Mouse (Mus musculus): ENCODE measurements around the gene Creb5. TPM values are rescaled to one million over a fixed set of nuclear protein-coding genes. Genes with fewer than 3 reads are reported as not detected.

The Creb5 gene
- polyA plus RNA-seq, 1 experiment from 2014 or later = 4.2 TPM

- Histone ChIP-seq H3K9ac (ENCODE audit: low read depth, low read length) (no peak overlapping the region), H3K4me2 (replicated peaks; ENCODE audit: low read depth, low read length) (no peak overlapping the region), H3K27ac (ENCODE audit: low read depth, low read length) (no peak overlapping the region), H3K36me3 (ENCODE audit: control insufficient read depth, insufficient read depth, low read length) (no peaks in the 10 kb centered on the region), H3K4me1 (ENCODE audit: control insufficient read depth, insufficient read depth, low read length) (no peaks in the 10 kb centered on the region), H3K27me3 (ENCODE audit: control insufficient read depth, insufficient read depth, low read length) (no peaks in the 10 kb centered on the region), H3K9me3 (ENCODE audit: control insufficient read depth, low read length) (no peaks in the 10 kb centered on the region), H3K4me3 (ENCODE audit: low read length) (no peak overlapping the region)
- WGBS = 89% methylated on average over 6 of the region's 6 CpGs
- no peak for ATAC-seq (ENCODE audit: low FRiP score, low TSS enrichment)
Observed at GRCm38 (mm10) chr6:53644056-53644455, 357.0 kb downstream of the Creb5 start.

DNA sequence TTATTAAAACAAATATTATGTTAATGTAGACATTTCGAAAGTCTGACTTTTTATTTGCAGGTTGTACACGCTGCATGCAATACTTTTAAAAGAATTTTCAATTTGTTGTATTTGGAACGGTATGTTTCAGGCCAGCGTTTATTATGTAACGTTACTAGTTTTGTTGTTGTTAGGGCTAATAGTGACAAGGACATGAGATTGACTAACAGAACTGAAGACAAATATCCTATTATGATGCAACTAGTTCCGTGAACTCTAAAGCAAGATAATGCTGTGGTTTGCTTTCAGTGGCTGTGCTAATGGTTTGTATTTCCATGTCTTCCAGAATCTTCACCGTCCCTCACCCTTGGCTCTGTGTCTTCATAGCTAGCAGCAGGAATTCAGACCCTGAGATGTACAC, 357.9 kb downstream of the Creb5 start:
- Histone ChIP-seq H3K4me2 (replicated peaks; ENCODE audit: low read depth, low read length) (no peak overlapping the region), H3K27me3 (ENCODE audit: control insufficient read depth, insufficient read depth, low read length) (no peaks in the 10 kb centered on the region), H3K36me3 (ENCODE audit: control insufficient read depth, insufficient read depth, low read length) (no peaks in the 10 kb centered on the region), H3K27ac (ENCODE audit: low read depth, low read length) (no peak overlapping the region), H3K9ac (ENCODE audit: low read depth, low read length) (no peak overlapping the region), H3K4me3 (ENCODE audit: low read length) (no peak overlapping the region), H3K9me3 (ENCODE audit: control insufficient read depth, low read length) (no peaks in the 10 kb centered on the region), H3K4me1 (ENCODE audit: control insufficient read depth, insufficient read depth, low read length) (no peaks in the 10 kb centered on the region)
- 87% methylated on average over 7 of the region's 7 CpGs for WGBS
- ATAC-seq (ENCODE audit: low FRiP score, low TSS enrichment) = no peak

- no peak for ATAC-seq (ENCODE audit: low FRiP score, low TSS enrichment)
- no peaks in the 10 kb centered on the region for H3K9me3 ChIP-seq (ENCODE audit: control insufficient read depth, low read length)
- 81% methylated on average over 1 of the region's 1 CpGs for WGBS
- H3K9ac ChIP-seq (ENCODE audit: low read depth, low read length) = no peak overlapping the region
- peaks cover 13% of the 10 kb centered on the region for H3K4me1 ChIP-seq (ENCODE audit: control insufficient read depth, insufficient read depth, low read length)
- H3K36me3 ChIP-seq (ENCODE audit: control insufficient read depth, insufficient read depth, low read length) = no peaks in the 10 kb centered on the region
- H3K4me3 ChIP-seq (ENCODE audit: low read length) = no peak overlapping the region
- H3K27me3 ChIP-seq (ENCODE audit: control insufficient read depth, insufficient read depth, low read length) = no peaks in the 10 kb centered on the region
- H3K27ac ChIP-seq (ENCODE audit: low read depth, low read length) = no peak overlapping the region
- H3K4me2 ChIP-seq (replicated peaks; ENCODE audit: low read depth, low read length) = no peak overlapping the region
Observed at GRCm38 (mm10) chr6:53649782-53650181, 362.7 kb downstream of the Creb5 start.

GRCm38 (mm10) chr6:53652691-53653090, 365.6 kb downstream of the Creb5 start:
- no peaks in the 10 kb centered on the region for H3K36me3 ChIP-seq (ENCODE audit: control insufficient read depth, insufficient read depth, low read length)
- 41% methylated on average over 5 of the region's 5 CpGs for WGBS
- H3K4me2 ChIP-seq (replicated peaks; ENCODE audit: low read depth, low read length) = no peak overlapping the region
- no peaks in the 10 kb centered on the region for H3K27me3 ChIP-seq (ENCODE audit: control insufficient read depth, insufficient read depth, low read length)
- H3K9me3 ChIP-seq (ENCODE audit: control insufficient read depth, low read length) = no peaks in the 10 kb centered on the region
- ATAC-seq (ENCODE audit: low FRiP score, low TSS enrichment) = no peak
- peaks cover 16% of the 10 kb centered on the region for H3K4me1 ChIP-seq (ENCODE audit: control insufficient read depth, insufficient read depth, low read length)
- no peak overlapping the region for H3K27ac ChIP-seq (ENCODE audit: low read depth, low read length)
- no peak overlapping the region for H3K9ac ChIP-seq (ENCODE audit: low read depth, low read length)
- no peak overlapping the region for H3K4me3 ChIP-seq (ENCODE audit: low read length)

DNA sequence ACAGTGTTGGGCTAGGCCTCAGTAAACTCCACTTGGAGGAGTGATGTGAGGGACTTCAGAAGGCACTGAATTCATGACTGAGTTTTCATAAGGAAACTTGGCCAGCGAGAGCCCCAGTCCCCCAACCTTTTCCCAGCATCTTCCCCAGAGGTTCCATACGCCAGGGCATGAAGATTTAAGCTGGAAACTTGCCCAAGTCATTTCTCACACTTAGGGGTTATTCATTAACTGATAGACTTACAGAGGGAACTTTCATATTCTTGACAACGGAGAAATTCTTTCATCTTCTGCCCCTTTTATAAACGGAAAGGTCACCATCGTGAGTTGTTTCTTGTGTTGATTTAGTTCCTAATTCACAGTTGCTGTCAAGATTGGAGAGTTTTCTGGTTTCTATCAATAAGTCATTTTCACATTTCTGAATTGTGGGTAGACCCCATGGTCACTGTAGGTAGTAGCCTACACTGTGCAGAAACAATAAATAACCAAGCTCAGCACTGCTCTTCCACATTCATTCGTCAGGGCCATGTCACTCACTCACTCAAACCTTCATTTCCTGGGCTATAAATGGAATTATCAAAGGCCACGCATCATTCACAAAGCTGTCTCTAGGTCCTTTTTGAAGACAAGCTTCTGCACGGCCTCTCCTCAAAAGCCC, 366.8 kb downstream of the Creb5 start:
- Histone ChIP-seq H3K4me1 (ENCODE audit: control insufficient read depth, insufficient read depth, low read length) (peaks cover 16% of the 10 kb centered on the region), H3K27me3 (ENCODE audit: control insufficient read depth, insufficient read depth, low read length) (no peaks in the 10 kb centered on the region), H3K4me3 (ENCODE audit: low read length) (no peak overlapping the region), H3K9me3 (ENCODE audit: control insufficient read depth, low read length) (no peaks in the 10 kb centered on the region), H3K9ac (ENCODE audit: low read depth, low read length) (no peak overlapping the region), H3K4me2 (replicated peaks; ENCODE audit: low read depth, low read length) (peak overlapping the region; percentile 10; the same call in 1 of the 2 replicates), H3K36me3 (ENCODE audit: control insufficient read depth, insufficient read depth, low read length) (no peaks in the 10 kb centered on the region), H3K27ac (ENCODE audit: low read depth, low read length) (0 out of 2 replicates have a peak overlapping the region, but pooled peaks have one; percentile 11)
- 45% methylated on average over 8 of the region's 8 CpGs for WGBS
- ATAC-seq (ENCODE audit: low FRiP score, low TSS enrichment) = no peak

GRCm38 (mm10) chr6:53654361-53654824, 367.3 kb downstream of the Creb5 start:
- Histone ChIP-seq H3K27me3 (ENCODE audit: control insufficient read depth, insufficient read depth, low read length) (no peaks in the 10 kb centered on the region), H3K9me3 (ENCODE audit: control insufficient read depth, low read length) (no peaks in the 10 kb centered on the region), H3K27ac (ENCODE audit: low read depth, low read length) (0 out of 2 replicates have a peak overlapping the region, but pooled peaks have one; percentile 12), H3K36me3 (ENCODE audit: control insufficient read depth, insufficient read depth, low read length) (no peaks in the 10 kb centered on the region), H3K4me2 (replicated peaks; ENCODE audit: low read depth, low read length) (peak overlapping the region; percentile 10; the same call in 1 of the 2 replicates), H3K4me3 (ENCODE audit: low read length) (no peak overlapping the region), H3K4me1 (ENCODE audit: control insufficient read depth, insufficient read depth, low read length) (peaks cover 16% of the 10 kb centered on the region), H3K9ac (ENCODE audit: low read depth, low read length) (no peak overlapping the region)
- 29% methylated on average over 12 of the region's 12 CpGs for WGBS
- peak; percentile 87 for ATAC-seq (ENCODE audit: low FRiP score, low TSS enrichment)

DNA sequence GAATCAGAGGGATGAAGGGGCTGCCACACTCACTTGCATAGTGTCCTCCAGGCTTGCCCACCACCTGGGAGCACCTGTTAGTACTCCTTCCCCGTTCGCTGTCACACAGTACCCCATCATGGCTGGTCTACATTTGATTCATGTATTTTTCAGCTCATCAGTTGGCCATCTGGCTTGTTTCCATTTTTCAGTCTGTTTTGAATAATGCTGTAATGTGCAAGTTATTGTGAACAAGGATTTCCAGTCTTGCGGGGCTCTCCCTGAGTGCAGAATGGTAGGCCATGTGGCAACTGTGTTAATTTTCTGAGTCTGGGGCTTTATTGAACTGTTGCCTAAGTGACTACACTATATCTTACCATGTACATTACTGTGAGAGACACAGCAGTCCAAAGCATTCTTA, 369.4 kb downstream of the Creb5 start:
- no peak overlapping the region for H3K4me3 ChIP-seq (ENCODE audit: low read length)
- H3K36me3 ChIP-seq (ENCODE audit: control insufficient read depth, insufficient read depth, low read length) = no peaks in the 10 kb centered on the region
- no peak overlapping the region for H3K27ac ChIP-seq (ENCODE audit: low read depth, low read length)
- H3K9ac ChIP-seq (ENCODE audit: low read depth, low read length) = no peak overlapping the region
- WGBS = 93% methylated on average over 3 of the region's 3 CpGs
- H3K4me2 ChIP-seq (replicated peaks; ENCODE audit: low read depth, low read length) = no peak overlapping the region
- no peaks in the 10 kb centered on the region for H3K9me3 ChIP-seq (ENCODE audit: control insufficient read depth, low read length)
- ATAC-seq (ENCODE audit: low FRiP score, low TSS enrichment) = no peak
- H3K27me3 ChIP-seq (ENCODE audit: control insufficient read depth, insufficient read depth, low read length) = no peaks in the 10 kb centered on the region
- peaks cover 16% of the 10 kb centered on the region for H3K4me1 ChIP-seq (ENCODE audit: control insufficient read depth, insufficient read depth, low read length)

DNA sequence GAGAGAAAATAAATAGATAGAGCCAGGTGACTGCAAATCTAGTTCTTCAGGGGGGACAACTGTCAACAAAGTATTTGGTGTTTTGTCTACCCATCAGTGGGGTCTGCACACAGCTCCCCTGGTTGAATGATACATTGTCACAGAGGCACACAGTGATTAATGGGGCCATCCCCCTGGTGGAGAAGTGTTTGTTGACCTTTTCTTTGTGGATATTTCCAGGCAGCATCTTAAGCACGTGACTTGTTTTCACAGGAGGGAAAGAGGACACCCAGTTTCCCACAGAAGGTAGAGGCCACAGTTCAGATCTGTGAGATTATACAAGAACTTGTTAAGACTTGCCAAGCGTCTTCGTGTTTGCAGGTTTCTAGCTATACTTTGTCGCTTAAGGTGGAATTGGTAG, 370.4 kb downstream of the Creb5 start:
- Histone ChIP-seq H3K27ac (ENCODE audit: low read depth, low read length) (no peak overlapping the region), H3K4me2 (replicated peaks; ENCODE audit: low read depth, low read length) (no peak overlapping the region), H3K9ac (ENCODE audit: low read depth, low read length) (no peak overlapping the region), H3K27me3 (ENCODE audit: control insufficient read depth, insufficient read depth, low read length) (no peaks in the 10 kb centered on the region), H3K4me1 (ENCODE audit: control insufficient read depth, insufficient read depth, low read length) (peaks cover 16% of the 10 kb centered on the region), H3K9me3 (ENCODE audit: control insufficient read depth, low read length) (no peaks in the 10 kb centered on the region), H3K36me3 (ENCODE audit: control insufficient read depth, insufficient read depth, low read length) (no peaks in the 10 kb centered on the region), H3K4me3 (ENCODE audit: low read length) (no peak overlapping the region)
- WGBS = 47% methylated on average over 4 of the region's 4 CpGs
- no peak for ATAC-seq (ENCODE audit: low FRiP score, low TSS enrichment)

DNA sequence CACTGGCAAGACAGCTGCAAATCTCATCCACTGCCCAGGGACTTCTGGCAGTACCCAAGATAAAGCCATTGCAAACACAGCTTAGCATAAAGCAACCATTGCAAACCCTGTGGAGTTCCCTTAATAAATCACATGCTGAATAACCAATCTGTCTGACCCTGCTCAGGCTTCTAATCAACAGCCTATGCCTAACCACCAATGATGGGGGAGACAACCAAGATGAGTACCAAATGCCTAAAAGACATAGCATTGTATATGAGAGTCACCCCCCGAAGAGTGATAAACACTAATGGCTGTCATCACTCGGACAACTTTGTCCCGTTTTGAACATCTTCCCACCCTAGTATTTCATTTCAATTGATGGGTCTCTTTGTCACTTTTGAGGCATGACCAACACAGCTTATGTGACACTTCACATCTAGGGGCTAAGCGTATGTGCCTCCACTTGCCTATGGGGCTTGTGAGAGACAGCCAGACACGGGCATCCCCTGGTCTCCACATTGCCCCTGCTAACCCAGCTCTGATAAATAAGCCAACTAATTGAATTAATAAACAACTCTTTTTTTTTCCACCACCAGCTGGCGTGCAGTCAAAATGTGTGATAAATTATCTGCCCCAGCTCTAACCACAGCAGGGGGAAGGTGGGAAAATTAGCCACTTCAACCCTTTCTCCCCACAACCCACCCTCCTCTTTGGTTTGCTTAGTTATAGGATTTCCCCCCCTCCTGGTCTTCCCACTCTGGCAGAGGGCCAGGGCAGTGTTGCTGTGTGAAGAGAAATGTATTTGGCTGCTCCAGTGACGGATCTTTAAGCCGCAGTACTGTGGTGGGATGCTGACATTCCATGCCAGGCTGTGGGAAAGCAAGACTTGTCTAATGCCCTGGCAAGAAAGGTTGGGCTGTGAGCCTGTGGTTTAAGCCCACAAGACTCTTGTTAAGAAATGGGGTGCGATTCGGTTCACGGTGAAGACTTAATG, 376.1 kb downstream of the Creb5 start:
- ATAC-seq (ENCODE audit: low FRiP score, low TSS enrichment) = no peak
- H3K27ac ChIP-seq (ENCODE audit: low read depth, low read length) = no peak overlapping the region

More for the DNA sequence above, 376.1 kb downstream of the Creb5 start:
- Histone ChIP-seq H3K27me3 (ENCODE audit: control insufficient read depth, insufficient read depth, low read length) (no peaks in the 10 kb centered on the region), H3K4me1 (ENCODE audit: control insufficient read depth, insufficient read depth, low read length) (0 out of 2 replicates have a peak, but pooled peaks cover 5% of the 10 kb centered on the region), H3K9ac (ENCODE audit: low read depth, low read length) (no peak overlapping the region), H3K9me3 (ENCODE audit: control insufficient read depth, low read length) (no peaks in the 10 kb centered on the region), H3K36me3 (ENCODE audit: control insufficient read depth, insufficient read depth, low read length) (no peaks in the 10 kb centered on the region), H3K4me2 (replicated peaks; ENCODE audit: low read depth, low read length) (no peak overlapping the region), H3K4me3 (ENCODE audit: low read length) (no peak overlapping the region)
- WGBS = 65% methylated on average over 11 of the region's 11 CpGs

All from kidney, embryonic 14.5 days (tissue).